Mouse (Mus musculus): ENCODE data around the gene Thsd7b. TPM values are rescaled to one million over a fixed set of nuclear protein-coding genes. Genes with fewer than 3 reads are reported as not detected.
"Not testable (repeated sequence)": the region's sequence is repeated elsewhere in the genome, so short reads cannot be mapped to it uniquely, and the experiment has no call there.

Thsd7b gene
- polyA plus RNA-seq, 1 experiment = 0.16 TPM

- Histone ChIP-seq H3K36me3 (ENCODE audit: control insufficient read depth, insufficient read depth) (no peaks in the 10 kb centered on the region), H3K79me2 (ENCODE audit: control insufficient read depth, insufficient read depth) (no peaks in the 10 kb centered on the region), H3K4me3 (no peak overlapping the region), H3K4me2 (ENCODE audit: low read depth) (no peak overlapping the region), H3K27me3 (ENCODE audit: control insufficient read depth, insufficient read depth, insufficient read length) (no peaks in the 10 kb centered on the region), H3ac (ENCODE audit: control insufficient read depth, insufficient read length) (no peak overlapping the region)
- no peak for TF ChIP-seq CEBPB (IDR thresholded peaks at IDR 0.05; ENCODE audit: insufficient read depth, poor library complexity, severe bottlenecking)
- no peak for TF ChIP-seq POLR2A (IDR thresholded peaks at IDR 0.05; ENCODE audit: insufficient read length, low read depth)
- no peak for TF ChIP-seq POLR2AphosphoS2 (IDR thresholded peaks at IDR 0.05; ENCODE audit: insufficient read length, low read depth)
- TF ChIP-seq E2F4 (IDR thresholded peaks at IDR 0.05; ENCODE audit: insufficient read depth) = no peak
- TF ChIP-seq TCF12 (IDR thresholded peaks at IDR 0.05; ENCODE audit: insufficient read depth, poor library complexity, severe bottlenecking) = no peak
- no peak for TF ChIP-seq REST (IDR thresholded peaks at IDR 0.05; ENCODE audit: insufficient read depth, insufficient read length)
- no peak for TF ChIP-seq SRF (IDR thresholded peaks at IDR 0.05; ENCODE audit: control insufficient read depth, insufficient read length, low read depth)
- no peak for TF ChIP-seq USF1 (IDR thresholded peaks at IDR 0.05; ENCODE audit: low read depth)
Measured at GRCm38 (mm10) chr1:129619440-129620301, 346.6 kb downstream of the Thsd7b start.

- Histone ChIP-seq H3K4me2 (ENCODE audit: low read depth) (no peak overlapping the region), H3K27me3 (ENCODE audit: control insufficient read depth, insufficient read depth, insufficient read length) (no peaks in the 10 kb centered on the region), H3K79me2 (ENCODE audit: control insufficient read depth, insufficient read depth) (no peaks in the 10 kb centered on the region), H3K4me3 (no peak overlapping the region), H3ac (ENCODE audit: control insufficient read depth, insufficient read length) (no peak overlapping the region), H3K36me3 (ENCODE audit: control insufficient read depth, insufficient read depth) (no peaks in the 10 kb centered on the region)
- TF ChIP-seq E2F4 (IDR thresholded peaks at IDR 0.05; ENCODE audit: insufficient read depth) = no peak
Measured at GRCm38 (mm10) chr1:129624519-129624918, 351.4 kb downstream of the Thsd7b start.

- Histone ChIP-seq H3ac (ENCODE audit: control insufficient read depth, insufficient read length) (no peak overlapping the region), H3K4me3 (no peak overlapping the region), H3K79me2 (ENCODE audit: control insufficient read depth, insufficient read depth) (no peaks in the 10 kb centered on the region), H3K36me3 (ENCODE audit: control insufficient read depth, insufficient read depth) (no peaks in the 10 kb centered on the region), H3K27me3 (ENCODE audit: control insufficient read depth, insufficient read depth, insufficient read length) (no peaks in the 10 kb centered on the region), H3K4me2 (ENCODE audit: low read depth) (no peak overlapping the region)
- TF ChIP-seq MYOD1 (IDR thresholded peaks at IDR 0.05; ENCODE audit: control insufficient read depth in 1 of 3, insufficient read length in 2 of 3, low read depth in 2 of 3) (no peak), TCF3 (IDR thresholded peaks at IDR 0.05; ENCODE audit: insufficient read length, low read depth) (no peak)
Measured at GRCm38 (mm10) chr1:129635146-129635545, 362.0 kb downstream of the Thsd7b start.

GRCm38 (mm10) chr1:129644252-129644861 lies 371.3 kb downstream of the Thsd7b start:
- Histone ChIP-seq H3K4me3 (no peak overlapping the region), H3K36me3 (ENCODE audit: control insufficient read depth, insufficient read depth) (no peaks in the 10 kb centered on the region), H3K79me2 (ENCODE audit: control insufficient read depth, insufficient read depth) (no peaks in the 10 kb centered on the region), H3ac (ENCODE audit: control insufficient read depth, insufficient read length) (no peak overlapping the region), H3K4me2 (ENCODE audit: low read depth) (no peak overlapping the region), H3K27me3 (ENCODE audit: control insufficient read depth, insufficient read depth, insufficient read length) (no peaks in the 10 kb centered on the region)
- TF ChIP-seq POLR2A (IDR thresholded peaks at IDR 0.05; ENCODE audit: insufficient read length, low read depth) (no peak), SRF (IDR thresholded peaks at IDR 0.05; ENCODE audit: control insufficient read depth, insufficient read length, low read depth) (no peak), USF1 (IDR thresholded peaks at IDR 0.05; ENCODE audit: low read depth) (no peak), CEBPB (IDR thresholded peaks at IDR 0.05; ENCODE audit: insufficient read depth, poor library complexity, severe bottlenecking) (no peak), MYOD1 (IDR thresholded peaks at IDR 0.05; ENCODE audit: control insufficient read depth in 1 of 3, insufficient read length in 2 of 3, low read depth in 2 of 3) (no peak), MAX (IDR thresholded peaks at IDR 0.05; ENCODE audit: low read depth) (no peak), POLR2AphosphoS2 (IDR thresholded peaks at IDR 0.05; ENCODE audit: insufficient read length, low read depth) (no peak), TCF12 (IDR thresholded peaks at IDR 0.05; ENCODE audit: insufficient read depth, poor library complexity, severe bottlenecking) (no peak), TCF3 (IDR thresholded peaks at IDR 0.05; ENCODE audit: insufficient read length, low read depth) (no peak)

- not testable (repeated sequence) for H3K36me3 ChIP-seq (ENCODE audit: control insufficient read depth, insufficient read depth); H3K27me3 ChIP-seq (ENCODE audit: control insufficient read depth, insufficient read depth, insufficient read length); H3K4me3 ChIP-seq; H3K79me2 ChIP-seq (ENCODE audit: control insufficient read depth, insufficient read depth); H3ac ChIP-seq (ENCODE audit: control insufficient read depth, insufficient read length)
- peak overlapping the region; percentile 28 for H3K4me2 ChIP-seq (ENCODE audit: low read depth)
- TF ChIP-seq CEBPB (IDR thresholded peaks at IDR 0.05; ENCODE audit: insufficient read depth, poor library complexity, severe bottlenecking) = peak; percentile 68; the same call in 1 of the 2 replicates
- peak in 1 of 3 experiments; percentile 33 for TF ChIP-seq MYOD1 (IDR thresholded peaks at IDR 0.05; ENCODE audit: control insufficient read depth in 1 of 3, insufficient read length in 2 of 3, low read depth in 2 of 3)
Measured at GRCm38 (mm10) chr1:129651448-129651847, 378.3 kb downstream of the Thsd7b start.

GRCm38 (mm10) chr1:129658045-129658444 lies 384.9 kb downstream of the Thsd7b start:
- no peak overlapping the region for H3ac ChIP-seq (ENCODE audit: control insufficient read depth, insufficient read length)
- no peaks in the 10 kb centered on the region for H3K79me2 ChIP-seq (ENCODE audit: control insufficient read depth, insufficient read depth)
- no peak overlapping the region for H3K4me2 ChIP-seq (ENCODE audit: low read depth)
- no peak overlapping the region for H3K4me3 ChIP-seq
- no peaks in the 10 kb centered on the region for H3K36me3 ChIP-seq (ENCODE audit: control insufficient read depth, insufficient read depth)
- no peaks in the 10 kb centered on the region for H3K27me3 ChIP-seq (ENCODE audit: control insufficient read depth, insufficient read depth, insufficient read length)
- TF ChIP-seq E2F4 (IDR thresholded peaks at IDR 0.05; ENCODE audit: insufficient read depth) (no peak), POLR2A (IDR thresholded peaks at IDR 0.05; ENCODE audit: insufficient read length, low read depth) (no peak), POLR2AphosphoS2 (IDR thresholded peaks at IDR 0.05; ENCODE audit: insufficient read length, low read depth) (no peak), TCF3 (IDR thresholded peaks at IDR 0.05; ENCODE audit: insufficient read length, low read depth) (no peak), MYOG (IDR thresholded peaks at IDR 0.05; ENCODE audit: control insufficient read depth in 1 of 3, insufficient read depth in 1 of 3, insufficient read length in 2 of 3, low read depth in 2 of 3) (no peak), SRF (IDR thresholded peaks at IDR 0.05; ENCODE audit: control insufficient read depth, insufficient read length, low read depth) (no peak), REST (IDR thresholded peaks at IDR 0.05; ENCODE audit: insufficient read depth, insufficient read length) (no peak), CEBPB (IDR thresholded peaks at IDR 0.05; ENCODE audit: insufficient read depth, poor library complexity, severe bottlenecking) (no peak), USF1 (IDR thresholded peaks at IDR 0.05; ENCODE audit: low read depth) (no peak), MAX (IDR thresholded peaks at IDR 0.05; ENCODE audit: low read depth) (no peak), TCF12 (IDR thresholded peaks at IDR 0.05; ENCODE audit: insufficient read depth, poor library complexity, severe bottlenecking) (no peak), MYOD1 (IDR thresholded peaks at IDR 0.05; ENCODE audit: control insufficient read depth in 1 of 3, insufficient read length in 2 of 3, low read depth in 2 of 3) (no peak)
